Mouse (Mus musculus) liver, embryonic 14.5 days (tissue): ENCODE results near the gene Ccnc. TPM values are rescaled to one million over a fixed set of nuclear protein-coding genes. Genes with fewer than 3 reads are reported as not detected.

Source experiments
- ATAC-seq: fragments of 200-750 bp; cut with Nextera tagmentation; 2 replicates; pipeline ENCODE4 v1.8.0; 2017; ENCODE audit warnings: moderate number of reproducible peaks, mild to moderate bottlenecking, moderate library complexity; ENCODE audit not compliant: insufficient read depth
- DNase-seq, 3 experiments: peaks; one replicate each; pipeline ENCODE4 v3.0.0-alpha.2; 2012 to 2013; ENCODE audit warnings: low read depth in 3 of 3, low spot score in 3 of 3
- H3K27ac ChIP-seq: fragments of 300-500 bp; sonication (generic); 2 replicates; pipeline ENCODE4 v1.5.1; 2014; ENCODE audit warnings: moderate library complexity, mild to moderate bottlenecking, control low read depth, inconsistent platforms
- H3K27me3 ChIP-seq: fragments of 300-500 bp; sonication (generic); 2 replicates; pipeline ENCODE4 v1.6.1; 2014; ENCODE audit warnings: mild to moderate bottlenecking, low read length, moderate library complexity; ENCODE audit not compliant: control insufficient read depth, insufficient read depth
- H3K36me3 ChIP-seq: fragments of 300-500 bp; sonication (generic); replicated peaks from 2 replicates; pipeline ENCODE4 v1.6.1; 2014; ENCODE audit warnings: low read depth; ENCODE audit not compliant: control insufficient read depth, insufficient read depth
- H3K4me1 ChIP-seq, 2 experiments: fragments of 200-500 bp in 1 of 2; fragments of 300-500 bp in 1 of 2; sonication (generic) in 1 of 2; replicated peaks; 2 replicates each; pipeline ENCODE4 v1.6.1; 2012 to 2014; ENCODE audit warnings: antibody characterized with exemption in 1 of 2, inconsistent platforms in 1 of 2, low read length in 1 of 2; ENCODE audit not compliant: control insufficient read depth in 2 of 2, insufficient read depth in 2 of 2
- H3K4me2 ChIP-seq: fragments of 300-500 bp; sonication (generic); 2 replicates; pipeline ENCODE4 v1.6.1; 2014; ENCODE audit warnings: low read depth, mild to moderate bottlenecking, control low read depth, moderate library complexity
- H3K4me3 ChIP-seq, 2 experiments: fragments of 200-500 bp in 1 of 2; fragments of 300-500 bp in 1 of 2; sonication (generic) in 1 of 2; 2 replicates each; pipeline ENCODE4 v1.5.1; 2012 to 2014; ENCODE audit warnings: low read depth in 2 of 2, low read length in 2 of 2, mild to moderate bottlenecking in 2 of 2, control low read depth in 1 of 2, inconsistent platforms in 1 of 2, moderate library complexity in 1 of 2; ENCODE audit not compliant: insufficient read depth in 1 of 2
- H3K9ac ChIP-seq: fragments of 300-500 bp; sonication (generic); replicated peaks from 2 replicates; pipeline ENCODE4 v1.6.1; 2014; ENCODE audit warnings: mild to moderate bottlenecking, control low read depth, moderate library complexity
- H3K9me3 ChIP-seq: fragments of 300-500 bp; sonication (generic); 2 replicates; pipeline ENCODE4 v1.6.1; 2016; ENCODE audit warnings: low read length, mixed read lengths; ENCODE audit not compliant: control insufficient read depth
- CTCF ChIP-seq: IDR thresholded peaks from 2 replicates; pipeline ENCODE4 v1.5.1; 2016; ENCODE audit warnings: antibody characterized with exemption, low read depth, control low read depth
- EP300 ChIP-seq: IDR thresholded peaks from 2 replicates; pipeline ENCODE4 v1.6.1; 2016; ENCODE audit warnings: antibody characterized with exemption, low read depth
- WGBS: fragments of 180-500 bp; shearing (Covaris S2); extraction: QIAGEN DNeasy Blood & Tissue Kit; methylation state at CpG from one replicate; pipeline ENCODE4 v1.1.7; 2014; ENCODE audit not compliant: insufficient replicate concordance; 5-methylcytosine and 5-hydroxymethylcytosine counted together
- polyA plus RNA-seq, 2 experiments: library from polyadenylated mRNA; depleted of rRNA in 1 of 2; stranded (reverse) in 1 of 2; unstranded in 1 of 2; fragments of >200 nt; fragmentation: Nextera tagmentation in 1 of 2; extraction: Ambion mirVana in 1 of 2; gene quantifications; 2 replicates each; pipeline versions ENCODE4 v1.2.1 to v1.2.3; 2012 to 2014

Gene Ccnc
- 4.8 and 6.4 TPM in 2 replicates for polyA plus RNA-seq (2012; rRNA removed)
- polyA plus RNA-seq (2014; fragmentation: Nextera tagmentation; extraction: Ambion mirVana): 23.0 and 25.3 TPM in 2 replicates

DNA sequence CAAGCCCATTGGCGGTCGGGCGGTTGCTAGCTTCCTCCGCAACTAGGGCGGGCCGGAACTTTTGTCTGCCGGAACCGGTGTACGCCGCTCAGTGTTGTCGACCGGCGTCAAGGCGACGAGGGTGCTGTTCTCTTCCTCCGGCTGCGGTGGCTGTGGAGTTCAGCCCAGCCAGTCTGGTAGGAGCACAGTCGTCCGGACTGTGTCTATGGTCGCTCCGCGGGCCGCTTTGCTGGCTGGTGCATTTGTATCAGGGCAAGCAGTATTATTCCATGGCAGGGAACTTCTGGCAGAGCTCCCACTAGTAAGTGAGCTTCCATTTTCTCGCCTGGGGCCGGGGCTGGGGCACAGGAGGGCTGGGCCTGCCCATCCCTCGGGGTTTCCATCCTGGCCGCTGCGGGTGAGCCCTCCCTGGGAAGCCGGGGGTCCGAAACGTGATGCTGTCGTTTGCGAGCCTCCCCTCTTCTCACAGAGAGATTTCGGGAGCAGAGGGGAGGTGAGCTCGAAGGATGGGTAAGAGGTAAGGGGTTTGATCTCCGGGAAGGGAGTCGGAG, at the start of gene Ccnc:
Gene Ccnc (plus strand): TSS at position 87 of the 551 bp plus-strand sequence.
- Histone ChIP-seq H3K4me1 (peaks cover 0 to 4% of the 10 kb centered on the region in 2 experiments), H3K27me3 (no peaks in the 10 kb centered on the region), H3K9ac (peak within 1 kb of the TSS; percentile 89), H3K36me3 (peaks cover under 1% of the 10 kb centered on the region; the same call in 1 of the 2 replicates), H3K9me3 (no peaks in the 10 kb centered on the region), H3K4me2 (peak within 1 kb of the TSS; percentile 91), H3K27ac (peak within 1 kb of the TSS; percentile 80), H3K4me3 (peak within 1 kb of the TSS; percentile 73 to 78)
- ATAC-seq: peak; percentile 99
- under 1% methylated on average over 37 of the region's 37 CpGs for WGBS
- DNase-seq: peak; percentile 85 to 89 (median 86)
- peak; percentile 17; the same call in 1 of the 2 replicates for TF ChIP-seq EP300
- no peak for TF ChIP-seq CTCF

DNA sequence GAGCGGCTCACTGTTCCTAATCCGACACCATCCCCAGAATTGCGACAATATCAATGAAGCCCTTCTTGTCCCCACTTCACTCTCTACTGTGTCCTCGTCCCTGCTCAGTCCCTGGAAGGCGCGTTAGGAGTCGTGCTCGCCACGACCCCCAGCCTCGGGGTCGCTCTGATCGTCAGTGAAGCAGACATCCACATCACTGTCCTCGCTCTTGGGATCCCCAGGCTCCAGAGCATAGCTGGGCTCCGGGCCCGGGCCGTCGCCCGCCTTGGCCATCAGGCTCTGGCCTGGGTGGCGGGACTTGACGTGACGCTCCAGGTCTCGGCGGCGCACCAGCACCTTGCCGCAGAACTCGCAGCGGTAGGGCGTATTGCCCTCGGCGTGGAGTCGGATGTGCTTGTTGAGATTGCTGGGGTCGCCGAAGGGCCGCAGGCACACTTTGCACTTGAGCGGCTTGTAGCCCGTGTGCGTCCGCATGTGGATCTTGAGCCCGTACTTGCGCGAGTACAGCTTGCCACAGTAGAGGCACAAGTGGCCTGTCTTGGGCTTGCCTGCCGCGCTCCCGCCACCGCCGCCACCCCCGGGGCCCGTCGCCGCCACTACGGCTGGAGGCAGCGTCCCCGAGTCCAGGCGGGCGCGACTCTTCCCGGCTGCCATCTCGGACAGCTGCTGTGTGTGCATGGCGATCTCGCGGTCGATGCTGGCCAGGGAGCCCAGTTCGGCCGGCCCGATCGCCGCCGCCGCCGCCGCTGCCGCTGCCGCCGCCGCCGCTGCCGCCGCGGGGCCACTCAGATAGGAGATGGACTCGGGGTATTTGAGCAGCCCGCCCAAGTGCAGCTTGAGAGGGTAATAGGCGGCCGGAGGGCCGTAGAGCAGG, 49.2 kb upstream of the Ccnc start:
- ATAC-seq (no peak), DNase-seq (no peak)
- Histone ChIP-seq H3K27me3 (peaks cover 91% of the 10 kb centered on the region), H3K4me1 (no peaks in the 10 kb centered on the region), H3K36me3 (no peaks in the 10 kb centered on the region), H3K27ac (no peak overlapping the region), H3K9ac (no peak overlapping the region), H3K9me3 (no peaks in the 10 kb centered on the region), H3K4me2 (peak overlapping the region; percentile 42), H3K4me3 (peak overlapping the region in 1 of 2 experiments; percentile 35; a peak in 2 of 4 replicates)
- TF ChIP-seq CTCF (no peak), EP300 (no peak)
- 2% methylated on average over 84 of the region's 84 CpGs for WGBS

DNA sequence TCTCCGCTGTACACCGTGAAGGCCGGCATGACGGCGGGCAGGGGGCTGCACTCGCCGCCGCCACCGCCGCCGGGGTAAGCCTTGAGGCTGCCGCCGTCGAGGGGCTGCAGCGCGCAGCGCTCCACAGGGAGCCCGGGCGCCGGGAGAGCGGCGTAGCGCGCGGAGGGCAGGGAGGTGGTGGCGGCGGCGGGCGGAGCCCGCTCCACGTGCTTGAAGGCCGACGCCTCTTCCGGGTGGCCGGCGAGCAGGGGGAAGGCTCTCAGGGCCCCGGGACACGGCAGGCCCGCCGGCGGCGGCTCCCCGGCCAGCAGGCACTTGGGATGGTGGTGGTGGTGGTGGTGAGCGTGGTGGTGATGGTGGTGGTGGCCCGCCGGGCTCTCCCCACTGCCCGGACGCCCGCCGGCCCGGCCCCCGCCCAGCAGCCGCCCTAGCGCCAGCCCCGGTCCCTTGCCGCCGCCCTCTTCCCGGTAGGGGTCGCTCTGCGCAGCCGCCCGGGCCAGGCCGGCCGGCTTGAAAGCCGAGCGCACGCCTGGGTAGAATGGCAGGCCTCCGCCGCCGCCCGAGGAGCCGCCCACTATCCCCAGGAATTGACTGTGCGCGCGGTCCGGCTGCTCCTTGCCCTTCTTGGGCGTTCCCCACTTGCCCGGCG, 48.4 kb upstream of the Ccnc start:
- Histone ChIP-seq H3K4me3 (peak overlapping the region in 1 of 2 experiments; percentile 35; a peak in 2 of 4 replicates), H3K4me1 (no peaks in the 10 kb centered on the region), H3K27ac (no peak overlapping the region), H3K36me3 (no peaks in the 10 kb centered on the region), H3K9ac (no peak overlapping the region), H3K4me2 (peak overlapping the region; percentile 42), H3K9me3 (no peaks in the 10 kb centered on the region), H3K27me3 (peaks cover 95% of the 10 kb centered on the region)
- WGBS: 1% methylated on average over 51 of the region's 79 CpGs
- ATAC-seq (no peak; the same call in 1 of the 2 replicates), DNase-seq (no peak)
- TF ChIP-seq EP300 (no peak), CTCF (no peak)

DNA sequence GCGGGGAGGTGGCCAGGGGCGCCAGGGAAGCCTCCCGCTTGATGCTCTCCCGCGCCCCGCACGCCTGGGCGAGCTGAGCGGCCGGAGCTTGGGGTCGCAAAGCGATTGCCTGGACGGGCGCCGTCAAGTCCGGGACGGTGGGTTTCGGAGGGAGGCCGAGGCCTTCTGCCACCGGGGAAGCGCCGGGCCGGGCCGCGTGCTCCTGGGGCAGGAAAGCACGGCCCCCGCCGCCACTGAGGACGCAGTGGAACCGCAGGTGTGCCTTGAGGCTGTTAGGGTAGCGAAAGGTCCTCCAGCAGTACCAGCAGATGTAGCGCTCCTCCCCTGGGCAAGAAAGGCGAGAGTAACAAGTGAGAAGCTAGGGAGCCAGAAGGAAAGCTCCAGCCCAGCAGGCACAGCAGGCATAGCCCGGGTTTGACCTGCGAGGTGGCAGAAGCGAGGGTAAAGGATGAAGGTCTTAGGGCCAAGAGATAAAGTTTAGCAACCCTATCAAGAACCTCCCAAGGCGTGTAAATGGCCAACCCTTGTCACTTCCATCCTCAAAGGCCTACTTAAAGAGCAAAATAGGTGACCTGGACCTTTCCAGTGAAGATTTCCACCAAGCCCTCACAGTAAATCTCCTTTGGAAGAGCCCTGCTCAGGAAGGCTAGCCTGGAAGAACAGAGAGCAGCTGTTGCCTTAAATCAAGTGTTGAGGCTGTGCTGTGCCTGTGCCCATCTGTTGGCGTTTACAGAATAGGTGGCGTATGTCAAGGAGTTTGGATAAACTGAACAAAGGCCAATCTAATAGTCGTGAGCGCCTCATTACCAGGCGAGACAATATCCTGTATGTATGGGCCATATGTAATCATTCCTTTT, 47.6 kb upstream of the Ccnc start:
- Histone ChIP-seq H3K36me3 (no peaks in the 10 kb centered on the region), H3K9me3 (no peaks in the 10 kb centered on the region), H3K27me3 (peaks cover 95% of the 10 kb centered on the region), H3K27ac (no peak overlapping the region), H3K9ac (no peak overlapping the region), H3K4me3 (peak overlapping the region in 1 of 2 experiments; percentile 35; a peak in 2 of 4 replicates), H3K4me2 (peak overlapping the region; percentile 42), H3K4me1 (no peaks in the 10 kb centered on the region)
- no peak for ATAC-seq
- TF ChIP-seq EP300: no peak
- no peak for TF ChIP-seq CTCF
- WGBS: 4% methylated on average over 42 of the region's 42 CpGs
- no peak for DNase-seq
